Mouse (Mus musculus): ENCODE measurements around the gene Gm49337. TPM values are rescaled to one million over a fixed set of nuclear protein-coding genes. Genes with fewer than 3 reads are reported as not detected.

Gm49337 gene
- not detected in 2 replicates for total RNA-seq (2023)

DNA sequence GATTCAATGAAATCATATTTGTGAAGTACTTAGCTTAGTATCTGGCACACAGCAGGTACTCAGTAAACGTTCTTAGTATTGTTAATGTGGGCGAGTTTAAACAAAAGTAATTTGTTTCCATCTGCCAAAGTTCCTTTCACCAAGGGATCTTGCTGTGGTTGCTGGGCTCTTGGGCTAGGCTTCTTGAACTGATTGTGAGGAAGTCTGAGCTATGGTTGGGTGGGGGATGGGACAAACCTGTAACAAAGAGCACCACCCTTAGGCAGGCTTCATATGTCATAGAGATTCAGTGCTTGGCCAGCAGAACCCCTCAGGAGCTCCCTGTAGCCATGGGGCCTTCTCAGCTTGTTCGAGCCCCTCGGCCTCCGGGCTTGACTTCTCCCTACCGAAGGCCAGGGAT is at the start of gene Gm49337, which contains the start of gene 1700042G07Rik:
Gene Gm49337 (plus strand): TSS at position 313 of the 400 bp plus-strand sequence.
Gene 1700042G07Rik (plus strand): TSS at position 301 of the 400 bp plus-strand sequence.

DNA sequence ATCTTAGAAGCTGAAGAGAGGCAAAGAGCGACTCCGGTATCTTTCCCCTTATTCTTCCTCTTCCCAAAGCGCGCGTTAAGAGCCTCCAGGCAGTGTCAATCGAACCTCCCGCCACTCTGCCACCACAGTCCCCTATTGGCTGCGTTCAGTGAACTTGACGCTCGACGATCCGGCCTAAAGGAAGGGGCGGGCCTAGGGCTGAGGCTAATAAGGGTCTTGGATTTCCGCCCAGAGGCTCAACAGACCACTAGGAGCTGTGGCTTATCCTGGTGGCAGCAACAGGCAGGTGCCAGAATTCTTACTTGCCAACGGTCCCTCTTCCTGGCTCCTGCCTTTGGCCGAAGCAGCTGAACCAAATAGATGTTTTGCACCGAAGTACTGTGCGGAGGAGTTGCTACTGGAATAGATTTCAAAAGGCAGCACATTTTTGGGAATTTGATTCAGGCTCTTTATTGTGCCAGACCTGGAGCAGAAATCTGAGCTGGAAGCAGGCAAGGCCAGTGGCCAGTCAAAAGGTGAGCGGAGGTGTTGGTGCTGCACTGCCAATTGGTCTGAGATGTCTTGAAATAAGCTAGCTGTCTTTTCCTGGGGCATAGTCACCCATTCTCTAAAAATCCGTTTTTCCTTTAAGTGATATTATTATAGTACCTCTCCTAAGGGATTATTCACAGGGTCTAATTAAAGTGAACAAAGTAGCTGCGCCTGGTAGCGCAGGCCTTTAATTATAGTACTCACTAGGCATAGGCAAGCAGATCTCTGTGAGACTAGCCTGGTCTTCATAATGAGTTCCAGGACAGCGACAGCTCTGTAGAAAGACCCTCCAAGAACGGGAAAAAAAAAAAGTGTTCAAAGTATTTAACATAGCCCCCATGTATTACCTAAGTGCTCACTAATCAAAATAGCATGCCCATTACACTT is 49.3 kb upstream of the Gm49337 start, which contains the start of the genes Rad54l and Pomgnt1:
Gene Rad54l (minus strand): TSS at position 89 of the 918 bp plus-strand sequence.
Gene Pomgnt1 (plus strand): TSS at position 239 of the 918 bp plus-strand sequence.

DNA sequence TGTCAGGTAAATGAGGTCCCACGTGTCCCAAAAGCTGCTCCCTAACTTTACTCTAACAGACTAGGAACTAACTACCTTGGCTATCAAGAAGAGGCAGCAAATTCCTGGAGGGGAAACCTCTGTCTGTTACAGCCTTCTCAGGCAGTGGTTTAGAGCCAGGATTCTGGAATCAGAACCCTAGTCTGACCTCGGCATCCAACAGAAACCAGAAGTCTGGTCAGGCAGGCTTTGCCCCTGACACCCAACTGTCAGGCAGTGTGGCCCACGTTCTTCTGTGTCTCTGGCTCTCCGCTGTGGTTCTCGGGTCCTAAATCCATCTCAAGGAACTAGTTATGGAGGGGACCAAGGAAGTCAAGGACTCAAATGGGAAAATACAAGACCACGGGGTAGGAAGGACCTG is 21.9 kb upstream of the Gm49337 start, which contains the start of gene Lurap1:
Gene Lurap1 (minus strand): TSS at position 101 of the 400 bp plus-strand sequence.

DNA sequence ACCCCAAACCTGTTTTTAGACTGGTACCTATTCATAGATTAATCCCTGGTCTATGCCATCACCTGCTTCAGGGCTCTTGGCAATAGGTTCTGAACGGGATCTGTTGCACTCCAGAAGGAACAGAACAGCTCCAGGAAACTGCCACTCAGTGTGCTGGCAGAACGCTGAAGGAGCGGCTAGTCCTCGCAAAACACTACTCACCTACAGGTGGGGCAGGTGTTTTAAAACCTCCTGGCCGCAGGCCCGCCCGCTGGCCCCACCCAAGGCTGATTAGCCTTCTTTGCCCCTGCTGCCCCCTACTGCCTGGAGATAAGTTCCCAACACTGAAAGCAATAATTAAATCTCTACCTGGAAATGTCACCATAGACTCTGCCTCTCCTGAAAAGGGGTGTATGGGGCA is 5.8 kb upstream of the Gm49337 start, which contains the start of gene Tspan1:
Gene Tspan1 (minus strand): TSS at position 198 of the 400 bp plus-strand sequence.

DNA sequence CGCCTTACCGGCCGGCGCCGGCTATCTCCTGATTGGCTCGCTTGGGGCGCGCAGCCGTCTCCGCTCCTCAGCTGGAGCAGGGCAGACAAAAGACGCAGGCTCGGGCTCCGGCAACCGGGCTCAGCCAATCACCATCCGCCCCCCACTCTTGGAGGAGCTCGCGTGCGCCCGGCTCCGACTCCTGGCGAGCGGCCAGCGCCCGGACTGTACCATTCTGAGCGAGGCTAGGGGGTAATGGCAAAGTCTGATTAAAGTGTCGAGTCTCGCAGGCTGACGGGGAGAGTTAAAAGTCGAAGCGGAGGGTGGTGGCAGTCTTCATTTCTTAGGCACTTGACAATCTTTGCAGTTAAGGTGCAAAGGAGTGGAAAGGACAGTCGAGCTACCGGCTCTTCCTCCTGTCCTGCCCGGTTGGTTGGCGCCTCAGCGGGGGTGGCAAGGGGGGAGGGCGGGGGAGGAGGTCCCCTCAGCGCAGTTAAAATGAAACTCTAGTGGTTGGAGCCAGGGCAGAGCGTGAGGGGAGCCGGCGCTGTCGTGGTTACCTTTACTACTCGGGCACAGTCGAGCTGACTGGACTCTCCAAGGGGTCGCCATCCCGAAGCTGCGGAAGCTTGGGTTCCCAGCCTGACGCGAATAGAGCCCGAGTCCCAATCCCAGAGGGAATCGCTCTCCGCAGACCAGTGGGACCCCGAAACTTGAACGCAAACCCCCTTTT is 48.1 kb downstream of the Gm49337 start, which contains the start of gene Pik3r3:
Gene Pik3r3 (plus strand): TSS at position 479 of the 712 bp plus-strand sequence.

Other genes starting within 250 kb of the Gm49337 start
- not detected in 2 replicates for gene Dmbx1, start 233.5 kb upstream of the Gm49337 start, total RNA-seq (2023)
- 0.27 and 3.2 TPM in 2 replicates for gene Faah, start 155.5 kb upstream of the Gm49337 start, total RNA-seq (2023)
- 7.5 and 9.8 TPM in 2 replicates for gene Nsun4, start 119.5 kb upstream of the Gm49337 start, total RNA-seq (2023)
- 191 and 244 TPM in 2 replicates for gene Uqcrh, start 98.3 kb upstream of the Gm49337 start, total RNA-seq (2023)
- 18.4 and 22.5 TPM in 2 replicates for gene Lrrc41, start 98.1 kb upstream of the Gm49337 start, total RNA-seq (2023)
- 12.9 and 14.0 TPM in 2 replicates for gene Rad54l, start 49.7 kb upstream of the Gm49337 start, total RNA-seq (2023)
- gene Pomgnt1, start 49.5 kb upstream of the Gm49337 start, total RNA-seq (2023), result 7.2 and 8.5 TPM in 2 replicates
- gene Lurap1, start 22.0 kb upstream of the Gm49337 start, total RNA-seq (2023), result not detected in 2 replicates
- not detected in 2 replicates for gene Tspan1, start 5.8 kb upstream of the Gm49337 start, total RNA-seq (2023)
- not detected in 2 replicates for gene 1700042G07Rik, start within 50 bp of the Gm49337 start, total RNA-seq (2023)
- 0.47 and 0.64 TPM in 2 replicates for gene Pik3r3, start 48.2 kb downstream of the Gm49337 start, total RNA-seq (2023)